Mouse (Mus musculus) liver, embryonic 16.5 days (tissue): Measurements from ENCODE around the gene Kcnh2. TPM values are rescaled to one million over a fixed set of nuclear protein-coding genes. Genes with fewer than 3 reads are reported as not detected.
A peak's percentile ranks its signal among the peaks of the same experiment; 100 is the strongest.

Experiments
- ATAC-seq: fragments of 200-750 bp; cut with Nextera tagmentation; 2 replicates; pipeline ENCODE4 v1.8.0; 2017; ENCODE audit warnings: low read depth, mild to moderate bottlenecking, moderate number of reproducible peaks, moderate library complexity
- H3K27ac ChIP-seq: fragments of 300-500 bp; sonication (generic); 2 replicates; pipeline ENCODE4 v1.5.1; 2014; ENCODE audit warnings: mild to moderate bottlenecking, low read length
- H3K27me3 ChIP-seq: fragments of 300-500 bp; sonication (generic); 2 replicates; pipeline ENCODE4 v1.6.1; 2014; ENCODE audit warnings: low read depth, low read length, mixed read lengths; ENCODE audit not compliant: control insufficient read depth, insufficient read depth
- H3K36me3 ChIP-seq: fragments of 300-500 bp; sonication (generic); 2 replicates; pipeline ENCODE4 v1.6.1; 2014; ENCODE audit warnings: mild to moderate bottlenecking; ENCODE audit not compliant: control insufficient read depth, insufficient read depth
- H3K4me1 ChIP-seq: fragments of 300-500 bp; sonication (generic); 2 replicates; pipeline ENCODE4 v1.6.1; 2014; ENCODE audit warnings: low read depth, low read length, mixed read lengths; ENCODE audit not compliant: control insufficient read depth
- H3K4me2 ChIP-seq: fragments of 300-500 bp; sonication (generic); 2 replicates; pipeline ENCODE4 v1.6.1; 2014; ENCODE audit warnings: low read depth, low read length, mixed read lengths
- H3K4me3 ChIP-seq: fragments of 300-500 bp; sonication (generic); 2 replicates; pipeline ENCODE4 v1.5.1; 2014; ENCODE audit warnings: low read depth, mild to moderate bottlenecking, low read length
- H3K9ac ChIP-seq: fragments of 300-500 bp; sonication (generic); 2 replicates; pipeline ENCODE4 v1.6.1; 2014; ENCODE audit warnings: low read depth, low read length
- H3K9me3 ChIP-seq: fragments of 300-500 bp; sonication (generic); replicated peaks from 2 replicates; pipeline ENCODE4 v1.6.1; 2016; ENCODE audit warnings: low read length; ENCODE audit not compliant: control insufficient read depth
- WGBS: fragments of 180-500 bp; shearing (Covaris S2); extraction: QIAGEN DNeasy Blood & Tissue Kit; methylation state at CpG from one replicate; pipeline ENCODE4 v1.1.7; 2014; ENCODE audit not compliant: insufficient replicate concordance; 5-methylcytosine and 5-hydroxymethylcytosine counted together
- polyA plus RNA-seq: library from polyadenylated mRNA; unstranded; fragments of >200 nt; fragmentation: Nextera tagmentation; extraction: Ambion mirVana; gene quantifications from 2 replicates; pipeline ENCODE4 v1.2.1, GENCODE M21; 2015

Gene Kcnh2
- polyA plus RNA-seq, 1 experiment from 2014 or later = 0.27 TPM

DNA sequence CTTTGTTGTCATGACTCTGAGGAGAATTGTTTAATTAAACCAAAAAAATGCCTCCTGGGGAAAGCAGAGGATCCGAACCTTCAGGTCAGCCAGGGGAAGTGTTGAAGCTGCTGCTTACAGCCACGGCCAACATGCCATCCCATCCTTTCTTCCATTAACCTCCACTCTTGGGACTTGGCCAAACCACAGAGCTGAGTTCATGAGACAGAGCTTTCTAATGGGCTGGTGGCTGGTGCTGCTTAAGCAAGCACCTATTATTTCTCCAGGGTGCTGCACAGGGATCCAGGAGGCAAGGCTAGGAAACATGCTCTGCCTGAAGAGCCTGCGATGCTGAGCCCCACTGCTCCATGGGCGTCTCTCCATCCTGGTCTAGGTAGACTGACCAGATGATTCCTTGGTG, 19.0 kb downstream of the Kcnh2 start:
- Histone ChIP-seq H3K36me3 (no peaks in the 10 kb centered on the region), H3K27ac (no peak overlapping the region), H3K4me2 (no peak overlapping the region), H3K9ac (no peak overlapping the region), H3K4me1 (no peaks in the 10 kb centered on the region; the same call in 1 of the 2 replicates), H3K9me3 (no peaks in the 10 kb centered on the region), H3K27me3 (peaks cover 3% of the 10 kb centered on the region; the same call in 1 of the 2 replicates), H3K4me3 (no peak overlapping the region)
- no peak for ATAC-seq
- 56% methylated on average over 4 of the region's 4 CpGs for WGBS

DNA sequence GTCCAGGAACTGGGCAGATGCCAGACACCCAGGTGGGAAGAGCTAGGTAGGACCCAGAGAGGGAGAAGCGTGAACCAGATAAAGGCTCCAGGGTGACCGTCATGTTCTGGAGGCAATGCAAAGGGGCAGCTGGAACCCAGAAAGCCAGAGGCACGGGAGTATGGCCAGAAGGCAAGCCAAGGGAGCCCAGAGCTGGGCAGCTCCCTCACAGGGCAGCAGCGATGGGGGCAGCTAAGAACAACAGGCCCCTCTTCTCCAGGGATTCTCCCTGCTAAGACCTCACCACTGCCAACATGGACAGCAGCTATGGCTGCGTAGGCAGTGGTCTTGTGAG, 21.5 kb downstream of the Kcnh2 start:
- no peak for ATAC-seq
- H3K27ac ChIP-seq = no peak overlapping the region
- H3K4me2 ChIP-seq = no peak overlapping the region
- no peaks in the 10 kb centered on the region for H3K9me3 ChIP-seq
- peaks cover 3% of the 10 kb centered on the region; the same call in 1 of the 2 replicates for H3K27me3 ChIP-seq
- H3K9ac ChIP-seq = no peak overlapping the region
- 32% methylated on average over 5 of the region's 5 CpGs for whole genome bisulfite sequencing
- no peaks in the 10 kb centered on the region; the same call in 1 of the 2 replicates for H3K4me1 ChIP-seq
- no peak overlapping the region for H3K4me3 ChIP-seq
- no peaks in the 10 kb centered on the region for H3K36me3 ChIP-seq

- Histone ChIP-seq H3K4me3 (no peak overlapping the region), H3K36me3 (no peaks in the 10 kb centered on the region), H3K9me3 (no peaks in the 10 kb centered on the region), H3K4me1 (no peaks in the 10 kb centered on the region; the same call in 1 of the 2 replicates), H3K27me3 (peaks cover 3% of the 10 kb centered on the region; the same call in 1 of the 2 replicates), H3K9ac (no peak overlapping the region), H3K4me2 (peak overlapping the region; percentile 8; the same call in 1 of the 2 replicates), H3K27ac (no peak overlapping the region)
- no peak for ATAC-seq
- WGBS = 4% methylated on average over 27 of the region's 27 CpGs
Observed at GRCm38 (mm10) chr5:24329212-24329964, 22.0 kb downstream of the Kcnh2 start.

- WGBS = 73% methylated on average over 6 of the region's 6 CpGs
- no peaks in the 10 kb centered on the region for H3K36me3 ChIP-seq
- peaks cover 3% of the 10 kb centered on the region; the same call in 1 of the 2 replicates for H3K27me3 ChIP-seq
- H3K4me3 ChIP-seq = no peak overlapping the region
- no peak overlapping the region for H3K9ac ChIP-seq
- H3K4me1 ChIP-seq = no peaks in the 10 kb centered on the region; the same call in 1 of the 2 replicates
- no peak for ATAC-seq
- no peak overlapping the region for H3K4me2 ChIP-seq
- no peak overlapping the region for H3K27ac ChIP-seq
- no peaks in the 10 kb centered on the region for H3K9me3 ChIP-seq
Observed at GRCm38 (mm10) chr5:24328813-24329211, 22.6 kb downstream of the Kcnh2 start.

DNA sequence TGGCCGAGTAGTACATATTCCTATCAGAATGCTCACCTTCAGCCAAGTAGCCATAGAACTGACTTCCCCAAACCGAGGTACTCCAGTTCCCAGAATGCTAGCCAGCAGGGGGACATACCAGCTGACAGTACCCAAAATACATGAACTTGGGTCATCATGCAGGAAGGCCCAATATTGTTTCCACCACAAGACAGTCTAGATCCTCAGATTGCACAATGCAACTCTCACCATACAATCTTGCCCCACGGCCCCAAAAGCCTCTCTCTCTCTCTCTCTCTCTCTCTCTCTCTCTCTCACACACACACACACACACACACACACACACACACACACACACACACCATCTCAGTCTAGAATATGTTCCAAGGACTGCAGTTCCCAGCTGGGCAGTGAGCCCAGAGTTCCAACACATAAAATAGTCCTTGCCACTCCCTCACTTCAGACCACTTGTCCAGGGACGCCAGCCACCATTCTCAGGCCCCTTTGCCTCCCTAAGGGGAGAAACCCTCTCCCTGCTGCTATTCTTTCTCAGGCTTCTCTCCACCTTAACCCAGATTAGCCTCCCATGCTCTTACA, 24.5 kb downstream of the Kcnh2 start:
- Histone ChIP-seq H3K9me3 (no peaks in the 10 kb centered on the region), H3K27me3 (peaks cover 3% of the 10 kb centered on the region; the same call in 1 of the 2 replicates), H3K4me3 (no peak overlapping the region), H3K9ac (no peak overlapping the region), H3K27ac (no peak overlapping the region), H3K4me2 (no peak overlapping the region), H3K4me1 (no peaks in the 10 kb centered on the region; the same call in 1 of the 2 replicates), H3K36me3 (no peaks in the 10 kb centered on the region)
- ATAC-seq = no peak
- whole genome bisulfite sequencing = 41% methylated on average over 4 of the region's 4 CpGs

DNA sequence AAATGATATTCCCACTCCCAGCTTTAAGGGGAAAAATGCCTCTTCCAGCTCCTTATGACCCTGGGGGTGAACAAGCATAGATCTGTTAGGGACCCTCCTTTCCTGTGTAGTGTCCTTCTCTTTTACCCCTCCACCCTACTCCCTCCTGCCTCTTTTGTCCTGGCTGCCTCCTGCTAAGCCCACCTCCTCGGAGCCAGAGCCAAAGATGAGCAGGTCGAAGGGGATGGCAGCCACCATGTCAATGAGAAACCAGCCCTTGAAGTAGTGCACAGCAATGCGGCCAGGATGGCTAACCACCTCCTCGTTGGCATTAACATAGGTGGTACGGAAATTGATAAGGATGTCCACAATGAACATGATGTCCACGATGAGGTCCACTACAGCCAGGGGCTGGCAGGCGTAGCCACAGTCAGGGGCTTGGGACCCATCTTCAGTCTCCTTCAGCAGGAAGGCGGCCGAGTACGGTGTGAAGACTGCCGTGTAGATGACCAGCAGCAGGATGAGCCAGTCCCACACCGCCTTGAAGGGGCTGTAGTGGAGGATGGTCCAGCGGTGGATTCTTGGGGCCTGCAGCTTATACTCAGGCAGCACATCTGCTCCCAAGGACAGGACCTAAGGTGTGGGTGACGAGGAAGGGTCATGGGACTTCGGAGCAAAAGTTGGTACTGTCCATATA, 25.1 kb downstream of the Kcnh2 start:
- Histone ChIP-seq H3K27me3 (peaks cover 3% of the 10 kb centered on the region; the same call in 1 of the 2 replicates), H3K27ac (no peak overlapping the region), H3K36me3 (no peaks in the 10 kb centered on the region), H3K4me3 (no peak overlapping the region), H3K9ac (no peak overlapping the region), H3K9me3 (no peaks in the 10 kb centered on the region), H3K4me2 (no peak overlapping the region), H3K4me1 (no peaks in the 10 kb centered on the region; the same call in 1 of the 2 replicates)
- WGBS = 69% methylated on average over 15 of the region's 15 CpGs
- no peak for ATAC-seq

DNA sequence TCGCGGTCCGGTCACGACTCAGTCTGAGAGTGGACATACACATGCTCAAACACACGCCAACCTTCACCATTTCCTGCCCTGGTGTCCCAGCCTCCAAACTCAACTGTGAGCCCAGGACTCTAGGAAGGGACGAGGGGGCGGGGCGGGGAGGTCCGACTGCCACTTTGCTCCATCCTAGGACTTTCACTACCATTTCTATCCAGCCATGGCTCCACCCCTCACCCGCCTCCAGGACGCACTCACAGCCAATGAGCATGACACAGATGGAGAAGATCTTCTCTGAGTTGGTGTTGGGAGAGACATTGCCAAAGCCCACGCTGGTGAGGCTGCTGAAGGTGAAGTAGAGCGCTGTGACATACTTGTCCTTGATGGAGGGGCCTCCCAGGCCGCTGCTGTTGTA, 26.2 kb downstream of the Kcnh2 start:
- Histone ChIP-seq H3K36me3 (no peaks in the 10 kb centered on the region), H3K4me2 (no peak overlapping the region), H3K27me3 (peaks cover 3% of the 10 kb centered on the region; the same call in 1 of the 2 replicates), H3K9ac (no peak overlapping the region), H3K4me1 (no peaks in the 10 kb centered on the region; the same call in 1 of the 2 replicates), H3K4me3 (no peak overlapping the region), H3K27ac (no peak overlapping the region), H3K9me3 (no peaks in the 10 kb centered on the region)
- WGBS = 41% methylated on average over 14 of the region's 14 CpGs
- no peak for ATAC-seq

DNA sequence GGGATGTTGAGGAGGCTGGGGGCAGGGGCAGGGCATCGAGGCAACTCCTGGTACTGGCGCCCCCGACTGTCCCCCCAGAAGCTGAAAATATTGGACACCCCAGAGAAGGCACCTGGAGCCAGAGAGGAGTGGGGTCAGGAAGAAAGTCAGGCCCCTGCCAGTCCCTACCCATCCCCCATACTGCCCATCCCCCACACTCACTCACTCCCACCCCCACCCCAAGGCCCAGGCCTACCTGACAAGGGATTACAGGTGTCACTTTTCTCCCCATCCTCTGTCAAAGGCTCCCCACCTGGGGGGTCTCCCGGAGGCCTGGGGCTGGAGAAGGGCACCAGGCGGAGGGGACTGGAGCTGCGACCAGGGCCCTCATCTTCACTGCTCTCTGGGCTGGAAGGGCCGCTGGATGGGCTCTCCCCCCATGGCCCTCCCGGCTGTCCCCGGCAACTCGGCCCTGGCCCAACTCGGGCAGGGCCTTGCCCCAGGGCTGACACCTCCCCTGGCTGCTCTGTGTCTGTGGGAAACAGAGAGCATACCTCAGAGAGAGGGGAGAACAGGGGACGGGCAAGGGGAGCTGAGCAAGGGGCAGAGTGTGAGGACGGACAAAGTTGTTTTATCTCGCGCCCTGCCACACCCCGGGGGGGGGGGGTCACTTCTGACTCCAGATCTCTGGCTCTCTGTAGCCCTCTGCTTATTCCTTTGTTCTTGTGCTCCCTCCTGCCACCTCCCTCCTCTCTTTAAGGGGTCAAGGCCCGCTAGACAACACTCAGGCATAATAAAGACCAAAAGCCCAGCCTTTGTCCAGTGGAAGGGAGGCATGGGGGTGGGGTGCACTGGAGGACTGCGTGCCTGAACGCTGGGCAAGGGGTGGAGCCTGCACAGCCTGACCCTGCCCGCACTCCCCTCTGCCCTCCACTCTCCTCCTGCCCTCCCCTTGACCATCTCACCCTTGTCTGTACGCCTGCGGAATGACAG, 29.4 kb downstream of the Kcnh2 start:
- Histone ChIP-seq H3K9me3 (no peaks in the 10 kb centered on the region), H3K4me3 (no peak overlapping the region), H3K4me2 (no peak overlapping the region), H3K4me1 (no peaks in the 10 kb centered on the region), H3K27ac (no peak overlapping the region), H3K27me3 (no peaks in the 10 kb centered on the region; the same call in 1 of the 2 replicates), H3K36me3 (no peaks in the 10 kb centered on the region), H3K9ac (no peak overlapping the region)
- ATAC-seq = no peak
- WGBS = 44% methylated on average over 22 of the region's 22 CpGs
